Mouse (Mus musculus): ENCODE data around the gene Slirp. TPM values are rescaled to one million over a fixed set of nuclear protein-coding genes. Genes with fewer than 3 reads are reported as not detected.
"Not testable (repeated sequence)": the region's sequence is repeated elsewhere in the genome, so short reads cannot be mapped to it uniquely, and the experiment has no call there.

Slirp gene
- polyA plus RNA-seq, 1 experiment, result not detected

DNA sequence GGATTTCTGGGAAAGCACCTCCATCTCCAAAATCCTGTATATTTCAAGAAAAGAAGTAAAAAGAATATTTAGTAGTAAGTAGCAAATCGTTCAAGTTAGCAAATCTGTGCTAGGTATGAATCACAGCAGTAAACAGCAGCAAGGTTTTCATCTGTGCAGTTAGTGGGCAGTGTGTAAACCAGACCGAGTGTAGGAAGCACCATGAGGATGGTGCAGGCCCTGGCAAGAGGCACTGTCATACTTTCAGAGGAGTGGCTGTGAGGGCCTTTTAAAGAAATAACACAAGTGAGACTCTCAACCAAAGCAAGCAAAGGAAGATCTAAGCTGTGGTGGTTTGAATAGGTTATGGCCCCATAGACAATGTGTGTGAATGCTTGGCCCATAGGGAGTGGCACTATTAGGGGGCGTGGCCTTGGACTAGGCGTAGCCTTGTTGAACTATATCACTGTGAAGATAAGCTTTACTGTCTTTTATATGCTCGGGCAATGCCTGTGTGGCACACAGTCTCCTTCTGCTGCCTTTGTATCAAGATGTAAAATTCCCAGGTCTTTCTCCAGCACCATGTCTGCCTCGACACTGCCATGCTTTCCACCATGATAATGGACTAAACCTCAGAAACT is 21.1 kb downstream of the Slirp start:
- H3K36me3 ChIP-seq (ENCODE audit: control insufficient read depth), result peaks cover 88% of the 10 kb centered on the region

GRCm38 (mm10) chr12:87470263-87471136 is 26.8 kb downstream of the Slirp start:
- TF ChIP-seq TAL1 (IDR thresholded peaks at IDR 0.05; ENCODE audit: low read length) (no peak), GATA1 (IDR thresholded peaks at IDR 0.05; ENCODE audit: low read length) (peak; percentile 52; the same call in 1 of the 2 replicates)
- Histone ChIP-seq H3K4me1 (ENCODE audit: control insufficient read depth) (peaks cover 28% of the 10 kb centered on the region), H3K4me3 (replicated peaks) (peak overlapping the region; percentile 98), H3K36me3 (ENCODE audit: control insufficient read depth) (peaks cover 45% of the 10 kb centered on the region), H3K27me3 (ENCODE audit: control insufficient read depth) (peaks cover 6% of the 10 kb centered on the region), H3K9me3 (ENCODE audit: control insufficient read depth, low read length) (no peaks in the 10 kb centered on the region)

More for the DNA sequence above, 21.1 kb downstream of the Slirp start:
- H3K9me3 ChIP-seq (ENCODE audit: control insufficient read depth, low read length), result no peaks in the 10 kb centered on the region
- H3K4me1 ChIP-seq (ENCODE audit: control insufficient read depth), result peaks cover 17% of the 10 kb centered on the region
- TF ChIP-seq GATA1 (IDR thresholded peaks at IDR 0.05; ENCODE audit: low read length), result no peak
- no peak for TF ChIP-seq TAL1 (IDR thresholded peaks at IDR 0.05; ENCODE audit: low read length)
- H3K4me3 ChIP-seq (replicated peaks), result no peak overlapping the region
- H3K27me3 ChIP-seq (ENCODE audit: control insufficient read depth), result no peaks in the 10 kb centered on the region

- TF ChIP-seq TAL1 (IDR thresholded peaks at IDR 0.05; ENCODE audit: low read length), result no peak
- H3K36me3 ChIP-seq (ENCODE audit: control insufficient read depth), result peaks cover 38% of the 10 kb centered on the region
- H3K9me3 ChIP-seq (ENCODE audit: control insufficient read depth, low read length), result no peaks in the 10 kb centered on the region
- H3K27me3 ChIP-seq (ENCODE audit: control insufficient read depth), result peaks cover 6% of the 10 kb centered on the region
- H3K4me3 ChIP-seq (replicated peaks), result peak overlapping the region; percentile 98
- peaks cover 28% of the 10 kb centered on the region for H3K4me1 ChIP-seq (ENCODE audit: control insufficient read depth)
Measured at GRCm38 (mm10) chr12:87471421-87471963, 27.8 kb downstream of the Slirp start.

GRCm38 (mm10) chr12:87471964-87472786 is 28.5 kb downstream of the Slirp start, which contains the start of gene Snw1:
Snw1 (minus strand) TSS chr12:87472274.
- Histone ChIP-seq H3K27me3 (ENCODE audit: control insufficient read depth) (peaks cover 6% of the 10 kb centered on the region), H3K36me3 (ENCODE audit: control insufficient read depth) (peaks cover 31% of the 10 kb centered on the region), H3K9me3 (ENCODE audit: control insufficient read depth, low read length) (no peaks in the 10 kb centered on the region), H3K4me1 (ENCODE audit: control insufficient read depth) (peaks cover 25% of the 10 kb centered on the region), H3K4me3 (replicated peaks) (peak within 1 kb of the TSS; percentile 98)
- TF ChIP-seq TAL1 (IDR thresholded peaks at IDR 0.05; ENCODE audit: low read length), result no peak
- no peak for TF ChIP-seq GATA1 (IDR thresholded peaks at IDR 0.05; ENCODE audit: low read length)

DNA sequence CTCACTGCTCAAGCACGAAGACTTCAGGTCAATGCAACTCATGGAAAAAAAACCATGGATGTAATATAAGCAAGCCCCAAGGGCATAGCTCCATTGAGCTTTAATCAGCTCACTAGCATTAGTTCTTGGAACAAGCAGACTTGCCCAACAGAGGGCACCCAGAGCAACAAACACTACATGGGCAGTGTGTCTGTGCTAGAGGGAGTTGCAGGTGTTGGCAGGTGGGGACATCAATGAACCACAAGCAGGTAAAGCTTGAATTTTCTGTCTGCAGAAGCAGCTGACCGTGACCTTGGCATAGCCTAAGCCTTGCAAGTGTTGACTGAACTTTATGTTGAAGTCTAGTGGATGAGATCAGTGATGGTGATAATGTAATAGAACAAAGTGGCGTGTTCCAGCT is 31.1 kb downstream of the Slirp start:
- TF ChIP-seq GATA1 (IDR thresholded peaks at IDR 0.05; ENCODE audit: low read length) (no peak), TAL1 (IDR thresholded peaks at IDR 0.05; ENCODE audit: low read length) (no peak)
- Histone ChIP-seq H3K4me1 (ENCODE audit: control insufficient read depth) (peaks cover 22% of the 10 kb centered on the region), H3K36me3 (ENCODE audit: control insufficient read depth) (peaks cover 10% of the 10 kb centered on the region), H3K27me3 (ENCODE audit: control insufficient read depth) (peaks cover 6% of the 10 kb centered on the region), H3K9me3 (ENCODE audit: control insufficient read depth, low read length) (no peaks in the 10 kb centered on the region), H3K4me3 (replicated peaks) (no peak overlapping the region)

DNA sequence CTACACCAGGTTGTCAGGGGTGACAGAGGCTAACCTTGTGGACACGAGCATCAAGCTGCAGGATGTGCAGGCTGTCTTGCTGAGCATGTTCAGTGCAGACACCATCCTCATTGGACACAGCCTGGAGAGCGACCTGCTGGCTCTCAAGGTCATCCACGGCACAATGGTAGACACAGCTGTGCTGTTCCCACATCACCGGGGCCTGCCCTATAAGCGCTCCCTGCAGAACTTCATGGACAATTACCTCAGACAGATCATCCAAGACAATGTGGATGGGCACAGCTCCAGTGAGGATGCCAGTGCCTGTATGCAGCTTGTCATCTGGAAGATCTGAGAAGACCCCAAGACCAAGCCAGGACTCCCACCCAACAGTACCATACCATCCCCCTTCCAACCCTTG is 38.8 kb downstream of the Slirp start:
- H3K4me1 ChIP-seq (ENCODE audit: control insufficient read depth); H3K36me3 ChIP-seq (ENCODE audit: control insufficient read depth); H3K4me3 ChIP-seq (replicated peaks); H3K27me3 ChIP-seq (ENCODE audit: control insufficient read depth); H3K9me3 ChIP-seq (ENCODE audit: control insufficient read depth, low read length): not testable (repeated sequence)

DNA sequence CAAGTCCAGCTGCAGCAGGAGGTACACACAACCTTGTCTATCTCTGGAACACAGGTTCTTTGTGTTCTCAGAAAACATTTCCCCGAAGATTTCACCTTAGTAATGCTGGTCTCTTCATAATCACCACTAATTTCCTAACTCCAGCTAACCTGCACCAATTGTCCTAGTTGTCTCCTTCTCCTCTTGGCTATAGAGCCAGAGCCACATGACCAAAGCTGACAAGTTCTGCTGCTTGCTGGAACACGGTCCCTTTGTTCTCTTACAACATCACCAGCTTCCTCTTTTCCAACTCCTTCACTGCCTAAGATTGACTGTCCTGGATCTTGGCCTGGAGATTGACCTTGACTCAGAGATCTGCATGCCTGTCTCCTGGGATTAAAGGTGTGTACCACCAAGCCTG is 45.0 kb downstream of the Slirp start:
- not testable (repeated sequence) for H3K27me3 ChIP-seq (ENCODE audit: control insufficient read depth); H3K36me3 ChIP-seq (ENCODE audit: control insufficient read depth); H3K4me1 ChIP-seq (ENCODE audit: control insufficient read depth); H3K9me3 ChIP-seq (ENCODE audit: control insufficient read depth, low read length); H3K4me3 ChIP-seq (replicated peaks)

DNA sequence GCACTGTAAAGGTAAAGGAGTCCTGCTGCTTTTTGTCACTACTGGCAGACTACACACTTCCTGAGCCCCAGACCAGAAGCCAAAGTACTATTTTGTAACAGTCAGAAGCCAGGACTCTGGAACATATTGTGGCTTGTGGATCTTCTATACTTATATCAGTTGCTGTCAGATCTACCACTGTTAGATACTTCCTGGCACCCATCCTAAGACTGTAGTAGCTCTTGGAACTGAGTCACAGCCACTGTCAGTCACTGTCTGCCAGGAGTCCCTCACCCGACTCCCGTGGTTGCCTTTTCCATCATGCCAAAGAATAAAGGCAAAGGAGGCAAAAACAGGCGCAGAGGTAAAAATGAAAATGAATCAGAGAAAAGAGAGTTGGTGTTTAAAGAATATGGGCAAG is 50.7 kb downstream of the Slirp start, which contains the start of gene Gm5788:
Gm5788 (plus strand) TSS at position 301 of the 400 bp plus-strand sequence.
- not testable (repeated sequence) for H3K27me3 ChIP-seq (ENCODE audit: control insufficient read depth); H3K9me3 ChIP-seq (ENCODE audit: control insufficient read depth, low read length); H3K36me3 ChIP-seq (ENCODE audit: control insufficient read depth); H3K4me3 ChIP-seq (replicated peaks); H3K4me1 ChIP-seq (ENCODE audit: control insufficient read depth)

Other genes with a start within 250 kb of the Slirp start
- gene Samd15, start 244.2 kb upstream of the Slirp start, polyA plus RNA-seq (2012), result not detected in 2 replicates
- 0.01 and 0.02 TPM in 2 replicates for gene Tmed8, start 243.4 kb upstream of the Slirp start, polyA plus RNA-seq (2012)
- gene Noxred1, start 205.2 kb upstream of the Slirp start, polyA plus RNA-seq (2012), result 0.03 TPM in 1 of 2 replicates, not detected in the other
- gene Vipas39, start 177.6 kb upstream of the Slirp start, polyA plus RNA-seq (2012), result 0.06 TPM in 1 of 2 replicates, not detected in the other
- 12.6 and 13.5 TPM in 2 replicates for gene Ahsa1, start 177.4 kb upstream of the Slirp start, polyA plus RNA-seq (2012)
- gene Ism2, start 144.2 kb upstream of the Slirp start, polyA plus RNA-seq (2012), result not detected in 2 replicates
- 0.29 and 0.80 TPM in 2 replicates for gene Sptlc2, start 55.5 kb upstream of the Slirp start, polyA plus RNA-seq (2012)
- gene Alkbh1, start 121 bp downstream of the Slirp start, polyA plus RNA-seq (2012), result 3.9 and 4.8 TPM in 2 replicates
- gene Snw1, start 28.4 kb downstream of the Slirp start, polyA plus RNA-seq (2012), result 2.1 and 2.5 TPM in 2 replicates
- gene Gm5788, start 50.8 kb downstream of the Slirp start, polyA plus RNA-seq (2012), result not detected in 2 replicates
- gene Gm8300, start 70.4 kb downstream of the Slirp start, polyA plus RNA-seq (2012), result 0.03 TPM in 1 of 2 replicates, not detected in the other
- not detected in 2 replicates for gene Oog1, start 158.8 kb downstream of the Slirp start, polyA plus RNA-seq (2012)
- not detected in 2 replicates for gene Gm4027, start 175.0 kb downstream of the Slirp start, polyA plus RNA-seq (2012)
- gene Gm16381, start 200.7 kb downstream of the Slirp start, polyA plus RNA-seq (2012), result not detected in 2 replicates